Mouse (Mus musculus): ENCODE measurements around the gene Asic5.

Gene Asic5

GRCm38 (mm10) chr3:82014148-82014703 is 32.1 kb downstream of the Asic5 start:
- no peak for DNase-seq (ENCODE audit: low spot score in 2 of 2)

DNA sequence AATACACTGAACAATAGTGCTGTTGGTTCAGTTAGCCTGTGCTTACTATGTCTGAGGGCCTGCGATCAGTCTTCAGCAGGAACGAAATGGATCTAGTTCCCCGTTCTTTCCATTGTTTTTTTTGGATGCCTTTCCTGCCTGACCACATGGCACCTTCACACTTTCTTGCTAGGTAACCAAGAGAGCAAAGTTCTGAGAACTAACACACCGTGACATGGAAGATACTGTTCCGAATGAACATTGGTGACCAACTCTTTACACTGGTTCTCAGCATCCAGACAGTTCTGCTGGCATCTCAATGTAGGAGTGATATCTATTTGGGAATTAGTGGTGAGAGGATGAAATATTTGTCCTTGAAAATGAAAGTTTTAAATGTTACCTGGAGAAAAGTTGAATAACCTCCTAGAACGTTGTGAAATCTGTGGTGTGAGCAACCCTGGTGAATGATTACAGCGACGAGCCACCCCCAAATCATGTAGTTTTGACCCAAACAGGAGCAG is 40.4 kb downstream of the Asic5 start:
- no peak for DNase-seq (ENCODE audit: low spot score in 2 of 2)

DNA sequence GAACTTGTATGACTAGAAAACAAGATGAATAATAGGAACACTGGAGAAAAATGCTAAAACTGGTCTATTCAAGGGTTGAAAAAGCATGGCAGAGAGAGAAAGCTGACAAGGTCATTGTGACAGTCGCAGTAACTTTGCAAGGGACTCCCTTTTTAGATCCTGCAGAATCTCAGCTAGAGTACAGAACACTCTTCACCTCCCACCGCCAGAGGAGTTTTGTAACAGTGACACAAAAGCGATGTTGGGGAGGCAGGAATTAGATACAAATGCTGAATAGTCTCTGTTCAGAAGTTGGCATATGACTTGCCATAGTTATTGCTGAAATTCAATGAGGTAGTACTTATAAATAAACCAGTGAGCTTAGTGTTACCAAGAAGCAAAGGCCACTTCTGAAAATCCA is 41.0 kb downstream of the Asic5 start:
- no peak for DNase-seq (ENCODE audit: low spot score in 2 of 2)

DNA sequence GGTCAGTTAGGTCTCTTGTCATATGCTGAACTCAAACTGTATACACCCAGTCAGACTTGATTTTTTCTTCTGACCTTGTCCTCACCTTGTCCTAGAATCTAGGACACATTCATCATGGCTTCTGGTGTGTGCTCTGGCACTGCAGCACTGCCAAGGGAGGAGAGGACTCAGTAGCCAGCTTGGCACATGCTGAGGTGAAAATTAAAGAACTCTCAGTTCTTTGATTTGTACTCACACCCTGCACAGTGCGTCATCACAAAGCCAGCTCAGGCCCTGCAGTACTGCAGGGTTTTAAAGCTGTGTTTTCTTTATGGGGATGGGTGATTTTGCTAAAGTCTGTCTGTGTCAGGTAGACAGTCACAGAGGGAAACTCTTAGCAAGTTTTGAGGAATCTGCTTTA is 45.2 kb downstream of the Asic5 start:
- DNase-seq (ENCODE audit: low spot score in 2 of 2) = no peak

GRCm38 (mm10) chr3:82029229-82029628 is 47.1 kb downstream of the Asic5 start:
- DNase-seq (ENCODE audit: low spot score in 2 of 2) = peak; percentile 11 to 24

GRCm38 (mm10) chr3:82030008-82030748 is 48.1 kb downstream of the Asic5 start:
- DNase-seq (ENCODE audit: low spot score in 2 of 2) = no peak

- DNase-seq (ENCODE audit: low spot score in 2 of 2) = no peak
Measured at GRCm38 (mm10) chr3:82036262-82037044, 54.4 kb downstream of the Asic5 start.

- DNase-seq (ENCODE audit: low spot score in 2 of 2) = no peak
Measured at GRCm38 (mm10) chr3:82043676-82044075, 61.6 kb downstream of the Asic5 start.

GRCm38 (mm10) chr3:82044902-82045301 is 62.8 kb downstream of the Asic5 start:
- DNase-seq (ENCODE audit: low spot score in 2 of 2) = no peak

DNA sequence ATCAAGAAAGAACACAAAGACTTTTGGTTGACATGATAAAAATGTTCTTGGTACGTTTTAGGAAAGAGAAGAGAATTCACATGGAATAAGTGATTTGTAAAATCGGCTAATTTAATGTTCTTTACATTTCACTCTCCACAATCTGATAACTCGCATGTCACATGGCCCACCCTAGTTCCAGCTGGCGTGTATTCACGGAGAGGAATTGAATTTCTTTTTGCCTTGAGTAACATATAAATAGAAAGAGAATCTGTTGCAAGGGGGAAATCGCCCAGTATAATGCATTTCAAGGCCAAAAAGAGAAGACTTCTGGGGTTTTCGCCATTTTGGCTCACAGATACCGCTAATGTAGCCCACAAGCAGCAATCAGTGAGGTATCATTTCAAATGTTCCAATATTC is 64.0 kb downstream of the Asic5 start:
- no peak for DNase-seq (ENCODE audit: low spot score in 2 of 2)

DNA sequence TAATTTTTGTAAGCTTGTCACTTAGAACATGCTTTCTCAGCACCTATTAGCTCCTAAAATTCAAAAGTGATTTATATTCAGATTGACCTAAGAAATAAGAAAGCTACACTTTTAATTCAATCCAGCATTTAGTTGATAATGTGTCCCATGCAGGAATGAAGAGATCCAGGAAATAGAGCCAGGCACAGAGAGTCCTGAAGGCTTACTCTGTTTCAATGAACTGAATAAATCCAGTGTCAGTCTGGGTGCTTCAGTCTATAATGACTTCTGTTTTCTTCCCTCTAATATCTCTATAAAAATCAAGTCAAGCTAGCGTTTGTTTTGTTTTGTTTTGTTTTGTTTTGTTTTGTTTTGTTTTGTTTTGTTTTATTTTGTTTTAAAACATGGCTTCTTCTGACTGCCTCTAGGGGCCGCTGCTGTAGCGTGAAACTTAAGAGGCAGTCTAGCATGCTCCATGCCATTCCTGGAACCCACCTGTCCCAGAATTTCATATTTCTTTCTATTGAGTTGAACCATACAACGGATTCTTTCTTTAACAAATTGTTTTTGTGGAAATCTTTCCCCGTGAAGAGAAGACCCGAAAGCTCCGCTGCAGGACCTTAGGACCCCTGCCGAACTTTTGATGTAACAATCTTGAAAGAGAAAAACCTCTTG is 65.1 kb downstream of the Asic5 start:
- DNase-seq (ENCODE audit: low spot score in 2 of 2) = no peak

DNA sequence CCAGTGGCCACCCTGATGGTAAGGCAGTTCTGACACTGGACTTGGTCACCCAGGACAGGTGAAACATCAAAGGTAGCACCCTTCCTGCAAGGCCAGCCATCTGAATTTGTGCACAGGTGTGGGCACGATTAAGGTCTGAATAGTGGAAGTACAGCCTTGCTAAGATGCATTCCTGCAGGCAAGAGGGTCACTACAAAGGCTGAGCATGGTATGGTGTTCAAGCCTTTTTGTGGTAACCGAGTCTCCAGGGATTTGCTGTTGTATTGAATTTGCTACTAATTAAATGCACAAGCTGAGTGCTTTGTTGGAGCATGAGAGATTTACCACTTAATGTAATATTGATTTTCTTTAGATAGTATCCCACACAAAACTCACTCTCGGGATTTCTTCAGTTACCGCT is 66.0 kb downstream of the Asic5 start:
- no peak for DNase-seq (ENCODE audit: low spot score in 2 of 2)

DNA sequence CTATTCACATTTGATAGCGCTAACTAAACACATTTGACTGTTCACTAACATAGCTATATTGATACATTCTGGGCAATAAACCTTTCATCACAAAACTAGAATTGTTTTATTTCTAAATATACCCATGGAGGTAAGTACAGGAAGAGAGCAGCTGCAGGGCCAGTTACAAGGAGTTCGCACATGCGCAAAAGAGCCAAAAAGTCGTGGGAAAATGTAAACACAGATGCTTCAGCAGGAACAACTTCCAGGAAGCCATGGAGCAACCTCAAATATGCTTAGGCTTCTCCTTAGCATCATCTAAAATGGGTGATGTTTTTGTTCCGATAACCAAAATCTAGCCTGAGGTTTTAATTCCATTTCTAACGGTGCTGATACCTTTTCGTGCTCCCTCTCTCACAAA is 66.6 kb downstream of the Asic5 start:
- no peak for DNase-seq (ENCODE audit: low spot score in 2 of 2)

- no peak for DNase-seq (ENCODE audit: low spot score in 2 of 2)
Measured at GRCm38 (mm10) chr3:82051468-82051867, 69.4 kb downstream of the Asic5 start.

DNA sequence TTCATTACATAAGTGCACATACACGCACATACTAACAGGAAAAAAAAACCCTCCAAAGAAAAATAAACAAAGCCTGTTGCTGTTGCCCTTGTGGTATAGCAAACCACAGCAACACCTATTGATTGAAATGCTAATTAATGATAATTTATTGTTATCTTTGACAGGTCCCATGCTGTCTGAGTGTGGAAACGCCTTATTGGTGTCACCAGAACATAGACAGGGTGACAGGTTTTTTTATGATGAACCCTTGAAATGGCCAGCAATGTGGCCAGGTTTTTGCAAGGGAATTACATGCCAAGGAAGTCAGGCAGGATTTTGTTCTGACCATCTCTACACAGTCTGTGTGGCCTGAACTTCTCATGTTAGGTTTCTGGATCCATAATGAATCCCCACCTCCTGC is 69.9 kb downstream of the Asic5 start:
- no peak for DNase-seq (ENCODE audit: low spot score in 2 of 2)

- DNase-seq (ENCODE audit: low spot score in 2 of 2) = no peak
Measured at GRCm38 (mm10) chr3:82054283-82054974, 72.3 kb downstream of the Asic5 start.

- no peak for DNase-seq (ENCODE audit: low spot score in 2 of 2)
Measured at GRCm38 (mm10) chr3:82057201-82057600, 75.1 kb downstream of the Asic5 start.

DNA sequence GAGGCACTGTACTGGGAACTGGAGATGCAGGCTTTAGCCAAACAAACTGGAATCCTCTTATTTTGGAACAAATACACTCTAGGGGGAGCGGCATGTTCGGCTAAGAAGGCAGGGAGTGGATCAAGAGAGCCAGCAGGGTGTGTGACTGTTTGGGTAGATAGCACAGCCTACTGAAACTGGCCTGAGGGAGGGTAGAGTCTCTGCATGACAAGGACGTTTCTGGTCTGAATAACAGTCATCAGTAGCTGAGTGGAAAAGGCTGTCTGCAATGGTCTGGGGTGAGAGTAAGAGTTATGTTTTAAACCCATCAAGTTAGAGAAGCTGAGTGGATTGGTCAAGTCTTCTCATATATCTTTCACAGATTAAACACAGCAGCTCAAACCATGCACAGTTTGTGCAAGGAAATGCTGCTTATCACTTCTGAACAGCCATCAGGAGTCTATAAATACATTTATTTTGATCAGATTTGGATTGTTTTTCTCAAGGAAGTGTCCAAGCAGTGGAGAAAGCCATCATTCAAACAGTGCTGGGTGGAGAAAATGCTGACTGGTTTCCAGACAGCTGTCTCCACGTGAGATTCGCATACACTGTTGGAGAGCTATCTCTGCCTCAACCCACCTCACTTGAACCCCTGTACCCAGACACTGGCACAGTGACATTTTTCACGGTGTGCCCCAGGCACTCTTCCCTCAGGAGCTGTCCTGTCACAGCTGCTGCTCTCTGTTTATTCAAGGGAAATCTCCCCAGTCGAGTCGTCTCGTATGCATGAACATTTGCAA is 79.5 kb downstream of the Asic5 start:
- no peak for DNase-seq (ENCODE audit: low spot score in 2 of 2)

DNA sequence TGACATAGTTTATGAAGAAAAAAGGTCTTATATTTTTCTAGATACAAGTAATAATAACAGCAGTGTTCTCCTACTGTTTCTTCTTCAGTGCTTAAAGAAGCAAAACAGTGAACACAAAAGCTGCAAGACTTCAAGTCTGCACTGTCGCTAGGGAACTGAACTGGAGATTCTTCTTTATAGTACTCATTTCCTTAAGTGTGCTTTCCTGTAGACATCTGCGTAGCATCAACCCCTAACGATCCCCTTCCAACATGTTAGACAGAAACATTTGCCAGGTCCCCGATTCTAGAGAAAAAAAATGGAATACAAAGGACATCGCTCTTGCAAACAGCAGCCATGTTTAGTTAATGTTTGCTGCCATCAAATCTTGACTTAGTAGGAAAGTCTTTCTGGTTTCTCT is 85.7 kb downstream of the Asic5 start:
- no peak for DNase-seq (ENCODE audit: low spot score in 2 of 2)
